Mouse (Mus musculus): ENCODE data around the gene Carmil3.

The Carmil3 gene

GRCm38 (mm10) chr14:55492103-55492502, 1.7 kb downstream of the Carmil3 start:
- DNase-seq (ENCODE audit: low read depth in 1 of 2, low spot score in 2 of 2), result no peak

- DNase-seq (ENCODE audit: low read depth in 1 of 2, low spot score in 2 of 2), result no peak
These were observed 5.2 kb downstream of the Carmil3 start for GRCm38 (mm10) chr14:55495509-55496240.

- no peak for DNase-seq (ENCODE audit: low read depth in 1 of 2, low spot score in 2 of 2)
These were observed 6.5 kb downstream of the Carmil3 start for GRCm38 (mm10) chr14:55496761-55497448.

GRCm38 (mm10) chr14:55497449-55497821, 7.0 kb downstream of the Carmil3 start:
- DNase-seq (ENCODE audit: low read depth in 1 of 2, low spot score in 2 of 2), result peak; percentile 82 to 89

- DNase-seq (ENCODE audit: low read depth in 1 of 2, low spot score in 2 of 2), result no peak
These were observed 15.2 kb downstream of the Carmil3 start for GRCm38 (mm10) chr14:55505612-55506011.

GRCm38 (mm10) chr14:55507801-55508200, 17.4 kb downstream of the Carmil3 start:
- no peak for DNase-seq (ENCODE audit: low read depth in 1 of 2, low spot score in 2 of 2)

GRCm38 (mm10) chr14:55509540-55509939, 19.1 kb downstream of the Carmil3 start:
- DNase-seq (ENCODE audit: low read depth in 1 of 2, low spot score in 2 of 2), result no peak

GRCm38 (mm10) chr14:55510125-55510731, 19.8 kb downstream of the Carmil3 start, which contains the start of gene Cpne6:
TSS of gene Cpne6 (plus strand) at chr14:55510445.
- DNase-seq (ENCODE audit: low read depth in 1 of 2, low spot score in 2 of 2), result no peak

- no peak for DNase-seq (ENCODE audit: low read depth in 1 of 2, low spot score in 2 of 2)
These were observed 20.6 kb downstream of the Carmil3 start for GRCm38 (mm10) chr14:55511037-55511436.

GRCm38 (mm10) chr14:55513927-55514326, 23.5 kb downstream of the Carmil3 start:
- DNase-seq (ENCODE audit: low read depth in 1 of 2, low spot score in 2 of 2), result no peak

GRCm38 (mm10) chr14:55515846-55516245, 25.4 kb downstream of the Carmil3 start:
- DNase-seq (ENCODE audit: low read depth in 1 of 2, low spot score in 2 of 2), result no peak

- no peak for DNase-seq (ENCODE audit: low read depth in 1 of 2, low spot score in 2 of 2)
These were observed 28.4 kb downstream of the Carmil3 start for GRCm38 (mm10) chr14:55518897-55519296.

- no peak for DNase-seq (ENCODE audit: low read depth in 1 of 2, low spot score in 2 of 2)
These were observed 29.2 kb downstream of the Carmil3 start for GRCm38 (mm10) chr14:55519604-55520003.

GRCm38 (mm10) chr14:55520451-55521361, 30.3 kb downstream of the Carmil3 start:
- DNase-seq (ENCODE audit: low read depth in 1 of 2, low spot score in 2 of 2), result no peak

- DNase-seq (ENCODE audit: low read depth in 1 of 2, low spot score in 2 of 2), result no peak
These were observed 33.6 kb downstream of the Carmil3 start for GRCm38 (mm10) chr14:55524062-55524461.

- DNase-seq (ENCODE audit: low read depth in 1 of 2, low spot score in 2 of 2), result no peak
These were observed 34.3 kb downstream of the Carmil3 start, which contains the start of gene Nrl for GRCm38 (mm10) chr14:55524785-55525184. TSS of gene Nrl (minus strand) at chr14:55524981.

- DNase-seq (ENCODE audit: low read depth in 1 of 2, low spot score in 2 of 2), result no peak
These were observed 36.2 kb downstream of the Carmil3 start for GRCm38 (mm10) chr14:55526674-55527073.

- no peak for DNase-seq (ENCODE audit: low read depth in 1 of 2, low spot score in 2 of 2)
These were observed 37.5 kb downstream of the Carmil3 start for GRCm38 (mm10) chr14:55527940-55528339.

- peak in 1 of 2 experiments; percentile 18 for DNase-seq (ENCODE audit: low read depth in 1 of 2, low spot score in 2 of 2)
These were observed 45.8 kb downstream of the Carmil3 start for GRCm38 (mm10) chr14:55536116-55536745.

GRCm38 (mm10) chr14:55540067-55540786, 49.8 kb downstream of the Carmil3 start, which contains the start of gene Pck2:
TSS of gene Pck2 (plus strand) at chr14:55540266.
- peak; percentile 77 to 81 for DNase-seq (ENCODE audit: low read depth in 1 of 2, low spot score in 2 of 2)
